Mouse (Mus musculus): ENCODE results near the gene Elmsan1. TPM values are rescaled to one million over a fixed set of nuclear protein-coding genes. Genes with fewer than 3 reads are reported as not detected.

The Elmsan1 gene
- total RNA-seq (2012; rRNA removed) = 5.6 TPM in 2 replicates
- 2.0 and 2.2 TPM in 2 replicates for total RNA-seq (2014; rRNA removed)
- polyA plus RNA-seq (2012; ENCODE audit: insufficient read length, low read depth) = 12.4 and 14.3 TPM in 2 replicates

DNA sequence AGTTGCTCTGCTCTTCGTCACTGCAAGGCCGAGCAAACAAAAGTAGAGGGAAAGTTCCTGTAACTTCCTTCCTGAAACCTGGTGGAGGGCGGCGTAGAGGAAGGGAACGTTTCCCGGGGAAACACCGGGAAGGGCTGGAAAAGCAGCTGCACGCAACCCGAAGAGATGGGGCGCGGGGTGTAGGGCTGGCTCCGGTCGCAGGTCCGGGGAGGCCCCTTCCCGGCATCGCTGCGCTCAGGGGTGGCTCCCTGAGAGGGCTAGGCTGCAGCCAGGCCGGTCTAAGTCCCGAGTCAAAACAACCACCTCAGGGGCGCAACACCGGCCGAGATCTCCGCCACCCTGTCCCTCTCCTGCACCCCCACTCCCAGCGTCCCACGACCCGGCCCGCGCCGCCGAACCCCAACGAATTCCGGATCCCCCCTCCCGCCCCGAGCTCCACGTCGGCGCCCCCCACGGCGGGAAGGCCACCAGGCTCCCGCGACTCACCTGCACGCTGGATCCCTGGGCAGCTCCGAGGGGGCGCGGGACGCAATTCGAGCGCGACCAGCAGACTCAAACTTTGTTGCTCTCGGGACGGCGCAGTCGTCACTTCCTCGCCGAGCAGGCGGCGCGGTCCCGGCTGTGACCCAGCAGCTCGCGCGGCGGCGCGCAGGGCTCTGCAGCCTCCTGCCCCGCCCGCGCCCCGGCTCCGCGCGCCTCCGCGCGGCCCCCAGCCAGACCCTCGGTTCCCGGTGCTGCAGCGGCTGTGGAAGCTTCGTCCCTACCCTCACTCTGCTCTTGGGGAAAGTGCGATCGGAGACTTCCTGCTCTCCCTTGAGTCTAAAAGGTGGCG lies at the start of gene Elmsan1:
Gene Elmsan1, minus strand, starts transcription at position 593 of the 832 bp plus-strand sequence.
- peaks cover 8 to 21% of the 10 kb centered on the region in 2 experiments; a peak in 3 of 4 replicates for H3K4me1 ChIP-seq (ENCODE audit: control insufficient read depth in 1 of 2, insufficient read depth in 2 of 2)
- DNase-seq (ENCODE audit: extremely low read depth) = peak; percentile 60
- peak within 1 kb of the TSS; percentile 63 for H3K27ac ChIP-seq (ENCODE audit: insufficient read depth, low read depth)
- dilution Hi-C loops (cut with MboI; ENCODE audit: extremely low pct_ligation_motif_present, extremely low pct_unique_long_range_greater_than_20kb, low sequenced_read_pairs) = no loop called here
- in situ Hi-C loops (cut with MboI; ENCODE audit: low pct_ligation_motif_present, low pct_unique_long_range_greater_than_20kb, low sequenced_read_pairs) = no loop called here
- peaks cover 4 to 24% of the 10 kb centered on the region in 2 experiments for H3K36me3 ChIP-seq (replicated peaks in 1 of 2; ENCODE audit: control insufficient read depth in 1 of 2, insufficient read depth in 1 of 2, low read length in 1 of 2)
- TF ChIP-seq CHD2 (IDR thresholded peaks at IDR 0.05; ENCODE audit: low read length) (no peak), NELFE (IDR thresholded peaks at IDR 0.05; ENCODE audit: low read depth, low read length) (peak; percentile 45; the same call in 1 of the 2 replicates), MAZ (IDR thresholded peaks at IDR 0.05; ENCODE audit: low read depth, low read length) (0 out of 2 replicates have a peak, but pooled peaks have one; percentile 12), UBTF (IDR thresholded peaks at IDR 0.05; ENCODE audit: low read depth, low read length) (peak; percentile 73; the same call in 1 of the 2 replicates), POLR2A (IDR thresholded peaks at IDR 0.05; ENCODE audit: low read depth, low read length) (peak; percentile 69)
- peak within 1 kb of the TSS; percentile 75 to 88 (median 80) for H3K4me3 ChIP-seq (replicated peaks in 1 of 3; ENCODE audit: low read depth in 2 of 3, low read length in 2 of 3, poor library complexity in 1 of 3)
- H3K79me2 ChIP-seq (replicated peaks; ENCODE audit: control insufficient read depth, extremely low read depth, insufficient read depth, poor library complexity, severe bottlenecking) = peaks cover 4% of the 10 kb centered on the region; the same call in 1 of the 2 replicates
- peaks cover 6% of the 10 kb centered on the region for H3K9me3 ChIP-seq (replicated peaks; ENCODE audit: low read length)
- H3K4me2 ChIP-seq (ENCODE audit: insufficient read depth, low read depth, poor library complexity, severe bottlenecking) = peak within 1 kb of the TSS; percentile 57
- peak within 1 kb of the TSS; percentile 81 for H3K9ac ChIP-seq (ENCODE audit: insufficient read depth, low read depth)
- peaks cover 3% of the 10 kb centered on the region for H3K27me3 ChIP-seq (replicated peaks)

GRCm38 (mm10) chr12:84267264-84267663 lies 48.6 kb upstream of the Elmsan1 start:
- Histone ChIP-seq H3K36me3 (replicated peaks in 1 of 2; ENCODE audit: control insufficient read depth in 1 of 2, insufficient read depth in 1 of 2, low read length in 1 of 2) (no peaks in the 10 kb centered on the region), H3K79me2 (replicated peaks; ENCODE audit: control insufficient read depth, extremely low read depth, insufficient read depth, poor library complexity, severe bottlenecking) (no peaks in the 10 kb centered on the region), H3K9ac (ENCODE audit: insufficient read depth, low read depth) (no peak overlapping the region), H3K4me1 (ENCODE audit: control insufficient read depth in 1 of 2, insufficient read depth in 2 of 2) (peaks cover 3 to 10% of the 10 kb centered on the region in 2 experiments; a peak in 3 of 4 replicates), H3K27me3 (replicated peaks) (no peaks in the 10 kb centered on the region), H3K4me3 (replicated peaks in 1 of 3; ENCODE audit: low read depth in 2 of 3, low read length in 2 of 3, poor library complexity in 1 of 3) (no peak overlapping the region), H3K27ac (ENCODE audit: insufficient read depth, low read depth) (no peak overlapping the region), H3K4me2 (ENCODE audit: insufficient read depth, low read depth, poor library complexity, severe bottlenecking) (no peak overlapping the region), H3K9me3 (replicated peaks; ENCODE audit: low read length) (peaks cover 3% of the 10 kb centered on the region)
- in situ Hi-C loops (cut with MboI; ENCODE audit: low pct_ligation_motif_present, low pct_unique_long_range_greater_than_20kb, low sequenced_read_pairs) (loop anchor here (25.0 kb wide), 1 partner anchor 305 kb away; the partner anchor contains the start of gene Riox1), dilution Hi-C loops (cut with MboI; ENCODE audit: extremely low pct_ligation_motif_present, extremely low pct_unique_long_range_greater_than_20kb, low sequenced_read_pairs) (no loop called here)
- no peak for DNase-seq (ENCODE audit: extremely low read depth)
- TF ChIP-seq TCF12 (IDR thresholded peaks at IDR 0.05; ENCODE audit: low read depth, low read length) (no peak), ZKSCAN1 (IDR thresholded peaks at IDR 0.05; ENCODE audit: borderline replicate concordance, low read depth, low read length) (no peak), HCFC1 (IDR thresholded peaks at IDR 0.05; ENCODE audit: low read depth, low read length) (no peak), NRF1 (IDR thresholded peaks at IDR 0.05; ENCODE audit: low read depth, low read length) (no peak), MAZ (IDR thresholded peaks at IDR 0.05; ENCODE audit: low read depth, low read length) (no peak), MEF2A (IDR thresholded peaks at IDR 0.05; ENCODE audit: borderline replicate concordance, low read depth, low read length) (no peak), BHLHE40 (IDR thresholded peaks at IDR 0.05; ENCODE audit: low read depth, low read length) (no peak), KAT2A (IDR thresholded peaks at IDR 0.05; ENCODE audit: insufficient replicate concordance, low read length) (no peak), NELFE (IDR thresholded peaks at IDR 0.05; ENCODE audit: low read depth, low read length) (no peak), MAFK (IDR thresholded peaks at IDR 0.05; ENCODE audit: insufficient replicate concordance, low read length) (no peak), POLR2A (IDR thresholded peaks at IDR 0.05; ENCODE audit: low read depth, low read length) (no peak), CHD1 (IDR thresholded peaks at IDR 0.05; ENCODE audit: low read depth, low read length) (no peak), UBTF (IDR thresholded peaks at IDR 0.05; ENCODE audit: low read depth, low read length) (no peak), ELF1 (IDR thresholded peaks at IDR 0.05; ENCODE audit: low read depth, low read length) (no peak), PAX5 (IDR thresholded peaks at IDR 0.05; ENCODE audit: low read length) (no peak), SMC3 (IDR thresholded peaks at IDR 0.05; ENCODE audit: low read depth, low read length) (no peak), JUN (IDR thresholded peaks at IDR 0.05; ENCODE audit: insufficient read depth, low read depth, low read length) (no peak), ETS1 (conservative IDR thresholded peaks at IDR 0.05; ENCODE audit: low read depth, low read length) (no peak), EP300 (IDR thresholded peaks at IDR 0.05; ENCODE audit: low read length) (no peak), E2F4 (IDR thresholded peaks at IDR 0.05; ENCODE audit: insufficient replicate concordance, low read depth, low read length) (no peak)
